Mouse (Mus musculus) heart, adult 2 months (tissue): ENCODE measurements around the gene Thbs4. TPM values are rescaled to one million over a fixed set of nuclear protein-coding genes. Genes with fewer than 3 reads are reported as not detected.

ENCODE experiments used
- DNase-seq, 2 experiments: peaks; one replicate each; pipeline ENCODE4 v3.0.0; 2021
- H3K27ac ChIP-seq: fragments of 200-600 bp; 2 replicates; pipeline ENCODE4 v1.8.1; 2022
- H3K27me3 ChIP-seq: fragments of 200-500 bp; 2 replicates; pipeline ENCODE4 v1.6.1; 2012; ENCODE audit warnings: mild to moderate bottlenecking, low read length, inconsistent platforms, mixed read lengths; ENCODE audit not compliant: control insufficient read depth, insufficient read depth
- H3K36me3 ChIP-seq: fragments of 200-500 bp; 2 replicates; pipeline ENCODE4 v1.6.1; 2012; ENCODE audit warnings: low read length, inconsistent platforms; ENCODE audit not compliant: control insufficient read depth, insufficient read depth
- H3K4me1 ChIP-seq: fragments of 200-500 bp; 2 replicates; pipeline ENCODE4 v1.6.1; 2011; ENCODE audit warnings: low read length; ENCODE audit not compliant: control insufficient read depth, insufficient read depth
- H3K4me3 ChIP-seq: fragments of 200-600 bp; 2 replicates; pipeline ENCODE4 v1.8.1; 2022
- H3K79me2 ChIP-seq: fragments of 200-500 bp; replicated peaks from 2 replicates; pipeline ENCODE4 v1.6.1; 2012; ENCODE audit warnings: mild to moderate bottlenecking, inconsistent platforms, low read length, moderate library complexity, mixed read lengths; ENCODE audit not compliant: control insufficient read depth, insufficient read depth
- H3K9ac ChIP-seq: fragments of 200-500 bp; 2 replicates; pipeline ENCODE4 v1.6.1; 2012; ENCODE audit warnings: low read depth, mild to moderate bottlenecking, control low read depth, inconsistent platforms, low read length, mixed read lengths
- CTCF ChIP-seq: fragments of 200-600 bp; IDR thresholded peaks from 2 replicates; pipeline ENCODE4 v1.8.1; 2022; ENCODE audit warnings: antibody characterized with exemption, mild to moderate bottlenecking, moderate library complexity
- EP300 ChIP-seq: fragments of 200-500 bp; IDR thresholded peaks from 2 replicates; pipeline ENCODE4 v1.6.1; 2011; ENCODE audit warnings: low read depth, low read length, control low read depth; ENCODE audit not compliant: insufficient read depth
- POLR2A ChIP-seq: fragments of 200-500 bp; IDR thresholded peaks from 2 replicates; pipeline ENCODE4 v1.6.1; 2011; ENCODE audit warnings: mild to moderate bottlenecking, low read depth, low read length, control low read depth; ENCODE audit not compliant: insufficient read depth
- WGBS: fragments of 180-500 bp; shearing (Covaris S2); methylation state at CpG from one replicate; pipeline ENCODE4 v1.1.7; 2018; 5-methylcytosine and 5-hydroxymethylcytosine counted together
- intact Hi-C: fragments of 180-260 bp; cut with DNase I; formaldehyde crosslinking; loops from one replicate; pipeline ENCODE4 v1.15.1; 2025
- polyA plus RNA-seq: library from polyadenylated mRNA; depleted of rRNA; stranded (reverse); fragments of >200 nt; gene quantifications from 2 replicates; pipeline ENCODE4 v1.2.3, GENCODE M21; 2012
- total RNA-seq, 2 experiments: library from RNA; stranded (reverse); gene quantifications; 2 replicates each; pipeline ENCODE4 v1.2.3; 2021

The Thbs4 gene
- total and polyA plus RNA-seq, 3 experiments: 4.3 to 4.9 (median 4.6) TPM

GRCm38 (mm10) chr13:92721006-92721405, 73.6 kb downstream of the Thbs4 start:
- TF ChIP-seq EP300 (no peak), CTCF (no peak), POLR2A (no peak)
- no peak for DNase-seq

DNA sequence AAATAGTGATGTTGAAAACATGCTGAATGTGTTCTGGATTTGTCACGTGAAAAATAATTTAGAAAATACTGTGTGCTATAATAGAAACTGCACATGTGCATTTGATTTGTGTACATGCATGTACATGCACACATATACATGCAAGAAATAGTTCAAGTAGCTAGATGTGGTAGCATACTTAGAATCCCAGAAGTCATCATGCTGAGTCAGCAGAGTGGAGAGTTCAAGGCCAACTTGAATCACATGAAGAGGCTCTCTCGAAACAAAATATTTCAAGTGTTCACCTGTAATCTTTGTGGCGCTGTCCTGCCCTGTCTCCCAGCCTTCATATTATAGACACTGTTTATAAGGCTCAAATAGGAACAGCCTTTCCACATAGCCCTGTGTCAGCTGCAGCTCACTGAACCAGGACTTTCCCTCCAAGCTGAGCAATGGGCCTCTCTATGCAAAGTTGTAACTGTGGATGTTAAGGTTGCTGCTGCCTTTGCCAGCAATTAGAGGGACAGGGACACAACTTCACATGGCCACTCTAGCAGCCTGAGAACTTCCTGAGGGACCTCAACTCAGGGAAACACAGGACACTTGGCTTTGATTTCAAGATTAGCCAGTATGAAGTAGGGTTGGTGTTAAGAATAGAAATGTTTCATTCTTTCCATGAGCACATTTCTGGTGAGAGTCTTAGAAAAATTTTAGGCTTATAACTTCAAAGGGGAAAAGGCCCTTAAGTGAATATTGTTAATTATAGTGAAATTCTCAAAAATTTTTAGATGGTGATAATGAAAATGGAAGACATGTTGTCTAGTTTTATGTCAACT, 76.6 kb downstream of the Thbs4 start:
- no peaks in the 10 kb centered on the region for H3K36me3 ChIP-seq
- H3K27me3 ChIP-seq: no peaks in the 10 kb centered on the region
- no peaks in the 10 kb centered on the region for H3K79me2 ChIP-seq
- no peak overlapping the region for H3K4me3 ChIP-seq
- H3K9ac ChIP-seq: no peak overlapping the region
- no peaks in the 10 kb centered on the region for H3K4me1 ChIP-seq
- intact Hi-C loops: no loop called here
- 91% methylated on average over 3 of the region's 3 CpGs for WGBS
- DNase-seq: no peak
- no peak overlapping the region for H3K27ac ChIP-seq
- TF ChIP-seq POLR2A (no peak), EP300 (no peak), CTCF (no peak)

More at GRCm38 (mm10) chr13:92721006-92721405, 73.6 kb downstream of the Thbs4 start:
- H3K36me3 ChIP-seq: no peaks in the 10 kb centered on the region
- no peak overlapping the region for H3K9ac ChIP-seq
- no peak overlapping the region for H3K4me3 ChIP-seq
- intact Hi-C loops: no loop called here
- no peaks in the 10 kb centered on the region for H3K27me3 ChIP-seq
- H3K4me1 ChIP-seq: no peaks in the 10 kb centered on the region
- H3K27ac ChIP-seq: no peak overlapping the region
- no peaks in the 10 kb centered on the region for H3K79me2 ChIP-seq
- 78% methylated on average over 4 of the region's 4 CpGs for WGBS

GRCm38 (mm10) chr13:92712619-92713018, 82.0 kb downstream of the Thbs4 start:
- intact Hi-C loops: no loop called here
- Histone ChIP-seq H3K27ac (no peak overlapping the region), H3K27me3 (no peaks in the 10 kb centered on the region), H3K4me3 (no peak overlapping the region), H3K4me1 (no peaks in the 10 kb centered on the region), H3K79me2 (no peaks in the 10 kb centered on the region), H3K9ac (no peak overlapping the region), H3K36me3 (no peaks in the 10 kb centered on the region)
- TF ChIP-seq POLR2A: no peak
- no peak for TF ChIP-seq CTCF
- TF ChIP-seq EP300: no peak
- WGBS: 84% methylated on average over 4 of the region's 4 CpGs
- DNase-seq: no peak

DNA sequence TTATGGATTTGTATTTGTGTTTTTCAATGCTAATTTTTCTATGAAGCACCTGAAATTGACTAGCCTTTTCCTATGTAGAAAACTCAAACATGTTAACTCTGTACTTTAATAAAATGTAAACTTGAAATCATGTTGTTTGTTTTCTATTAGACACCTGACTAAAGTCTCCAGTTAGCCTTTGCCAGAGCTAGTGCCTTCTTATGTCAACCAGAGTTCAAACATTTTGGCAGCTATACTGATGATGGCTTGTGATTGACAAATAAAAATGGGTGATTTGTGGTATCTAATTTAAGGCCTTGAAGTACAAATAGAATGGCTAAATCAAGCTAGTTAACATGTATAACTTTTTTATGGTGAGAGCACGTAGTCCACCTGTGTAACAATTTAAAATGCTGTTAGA, 82.8 kb downstream of the Thbs4 start:
- TF ChIP-seq POLR2A: no peak
- no peak for TF ChIP-seq EP300
- no peak for TF ChIP-seq CTCF
- Histone ChIP-seq H3K9ac (no peak overlapping the region), H3K4me1 (no peaks in the 10 kb centered on the region), H3K27ac (no peak overlapping the region), H3K27me3 (no peaks in the 10 kb centered on the region), H3K36me3 (no peaks in the 10 kb centered on the region), H3K79me2 (no peaks in the 10 kb centered on the region), H3K4me3 (no peak overlapping the region)
- DNase-seq: no peak
- 98% methylated on average over 1 of the region's 1 CpGs for WGBS
- intact Hi-C loops: no loop called here

DNA sequence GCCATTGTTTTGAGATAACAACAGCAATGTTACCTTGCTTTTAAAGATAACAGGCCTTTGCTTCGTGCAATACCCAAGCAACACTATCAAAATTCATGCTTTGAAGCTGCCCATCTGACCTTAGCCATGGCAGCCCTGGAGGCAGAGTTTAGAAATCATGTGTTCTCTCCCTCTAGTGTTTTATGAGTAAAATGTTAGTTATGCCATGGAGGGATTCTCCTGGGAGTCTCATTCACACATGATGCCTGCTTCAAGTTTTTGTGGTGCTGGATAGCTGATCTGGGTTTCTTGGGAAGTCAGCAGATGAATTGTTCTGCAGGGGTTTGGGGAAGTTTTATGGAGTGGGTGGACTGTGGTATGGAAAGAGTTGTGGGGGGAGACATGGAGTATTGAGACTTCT, 84.3 kb downstream of the Thbs4 start:
- Histone ChIP-seq H3K9ac (no peak overlapping the region), H3K4me3 (no peak overlapping the region), H3K27me3 (no peaks in the 10 kb centered on the region), H3K27ac (no peak overlapping the region), H3K36me3 (no peaks in the 10 kb centered on the region), H3K4me1 (no peaks in the 10 kb centered on the region), H3K79me2 (no peaks in the 10 kb centered on the region)
- TF ChIP-seq CTCF: no peak
- no peak for TF ChIP-seq POLR2A
- no peak for TF ChIP-seq EP300
- 71% methylated on average over 1 of the region's 1 CpGs for WGBS
- DNase-seq: no peak
- intact Hi-C loops: no loop called here

DNA sequence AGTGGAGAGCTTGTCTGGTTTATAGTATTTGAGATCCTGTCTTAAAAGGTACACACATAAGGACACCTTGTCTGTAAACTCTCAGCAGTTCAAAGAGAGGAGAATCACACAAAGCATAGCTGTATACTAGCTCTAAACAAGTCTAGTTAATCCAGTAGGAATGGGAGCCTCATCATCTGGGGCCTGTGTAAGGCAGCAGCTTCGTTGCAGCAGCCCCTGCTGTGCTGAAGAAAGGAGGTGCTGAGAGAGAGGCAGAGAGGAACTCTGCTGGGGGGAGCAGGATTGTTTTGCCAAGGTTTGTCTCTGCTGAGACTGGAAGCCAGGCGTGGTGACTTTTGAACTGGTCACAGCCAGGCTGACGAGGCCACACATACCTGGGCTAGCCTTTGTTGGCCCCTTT, 85.1 kb downstream of the Thbs4 start:
- 82% methylated on average over 3 of the region's 3 CpGs for WGBS
- H3K27ac ChIP-seq: no peak overlapping the region
- H3K9ac ChIP-seq: no peak overlapping the region
- no peak for DNase-seq
- intact Hi-C loops: loop anchor here (5.0 kb wide), 1 partner anchor 47 kb away; no protein-coding TSS in a partner anchor
- no peak overlapping the region for H3K4me3 ChIP-seq
- no peaks in the 10 kb centered on the region for H3K36me3 ChIP-seq
- H3K4me1 ChIP-seq: no peaks in the 10 kb centered on the region
- no peaks in the 10 kb centered on the region for H3K27me3 ChIP-seq
- H3K79me2 ChIP-seq: no peaks in the 10 kb centered on the region
- TF ChIP-seq CTCF: no peak
- TF ChIP-seq POLR2A: no peak
- no peak for TF ChIP-seq EP300

- H3K79me2 ChIP-seq: no peaks in the 10 kb centered on the region
- 97% methylated on average over 1 of the region's 1 CpGs for WGBS
- H3K4me3 ChIP-seq: no peak overlapping the region
- H3K27ac ChIP-seq: no peak overlapping the region
- intact Hi-C loops: loop anchor here (5.0 kb wide), 1 partner anchor 46 kb away; no protein-coding TSS in a partner anchor
- TF ChIP-seq POLR2A (no peak), EP300 (no peak), CTCF (no peak)
- no peaks in the 10 kb centered on the region for H3K36me3 ChIP-seq
- DNase-seq: no peak
- no peaks in the 10 kb centered on the region for H3K4me1 ChIP-seq
- no peaks in the 10 kb centered on the region for H3K27me3 ChIP-seq
- H3K9ac ChIP-seq: no peak overlapping the region
Measured at GRCm38 (mm10) chr13:92708466-92708865, 86.2 kb downstream of the Thbs4 start.
